Mouse (Mus musculus): ENCODE results near the gene Btaf1.
A peak's percentile ranks its signal among the peaks of the same experiment; 100 is the strongest.
"Not testable (repeated sequence)": the region's sequence is repeated elsewhere in the genome, so short reads cannot be mapped to it uniquely, and the experiment has no call there.

Btaf1 gene

GRCm38 (mm10) chr19:36922936-36923335 is 2.9 kb upstream of the Btaf1 start:
- peak; percentile 50 to 63 for DNase-seq

DNA sequence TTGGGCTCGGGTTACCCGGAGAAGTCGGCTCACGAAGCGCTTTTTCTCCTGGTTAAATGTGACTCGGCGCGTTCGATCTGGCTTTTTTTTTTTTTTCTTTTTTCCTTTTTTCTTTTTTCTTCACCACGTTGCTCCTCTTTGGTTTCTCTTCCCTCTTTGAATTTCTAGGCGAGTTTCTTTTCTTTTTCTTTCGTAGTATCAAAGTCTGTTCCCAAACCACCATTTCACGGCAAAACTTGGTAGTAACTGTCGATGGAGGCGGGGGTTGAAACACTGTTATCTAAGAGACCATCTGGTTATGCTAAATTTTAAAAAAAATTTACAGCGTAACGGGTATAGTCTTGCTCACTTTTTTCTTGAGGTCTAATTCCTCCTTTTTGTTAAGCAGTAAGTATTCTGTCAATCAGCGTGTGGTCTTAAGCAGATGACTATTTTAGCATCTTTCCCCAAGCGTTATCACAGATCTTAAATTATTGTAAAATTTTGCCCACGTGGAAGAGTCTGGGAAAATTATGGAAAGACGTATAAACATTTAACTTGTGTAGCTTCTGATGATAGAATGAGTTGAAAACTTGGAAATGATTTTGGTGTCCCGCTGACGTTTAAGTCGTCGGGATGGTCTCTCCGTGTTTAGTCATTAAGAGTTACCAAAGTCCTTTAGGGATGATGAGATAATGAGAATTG is 816 bp downstream of the Btaf1 start:
- DNase-seq: no peak

- DNase-seq: no peak
Measured at GRCm38 (mm10) chr19:36927800-36928361, 2.0 kb downstream of the Btaf1 start.

DNA sequence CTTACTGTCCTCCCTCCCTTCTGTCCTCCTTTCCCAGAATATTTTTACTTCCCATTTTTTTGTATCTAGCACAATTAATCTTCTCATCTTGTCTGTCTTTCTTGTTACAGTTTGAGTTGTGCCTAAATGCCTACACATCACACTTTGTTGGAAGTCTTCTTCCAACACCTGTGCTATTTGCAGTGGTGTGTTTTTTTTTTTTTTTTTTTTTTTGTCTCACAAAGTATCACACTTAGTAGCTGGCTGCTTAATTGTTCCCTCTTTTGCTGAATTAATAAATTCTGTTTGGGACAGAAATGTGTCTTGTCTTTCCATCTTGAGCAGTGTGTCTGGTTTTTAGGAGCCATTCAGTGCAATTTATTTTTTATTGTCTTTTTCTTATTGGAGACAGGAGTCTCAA is 3.9 kb downstream of the Btaf1 start:
- DNase-seq: no peak

DNA sequence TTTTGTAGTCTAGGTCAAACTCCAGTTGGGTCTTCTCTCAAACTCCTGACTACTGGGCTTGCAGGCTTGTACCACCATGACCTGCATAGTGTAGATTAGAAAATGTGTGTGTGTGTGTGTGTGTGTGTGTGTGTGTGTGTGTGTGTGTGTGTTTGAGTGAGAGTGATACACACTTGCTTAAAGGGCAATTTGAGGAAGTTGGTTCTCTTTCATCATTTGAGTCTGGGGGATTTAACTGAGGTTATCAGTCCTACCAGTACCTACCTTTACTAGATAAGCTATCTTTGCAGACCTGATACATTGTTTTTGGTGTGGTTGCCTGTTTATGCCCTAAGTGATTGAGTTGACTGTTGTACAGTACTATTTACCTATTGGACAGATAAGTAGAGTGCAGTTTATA is 6.2 kb downstream of the Btaf1 start:
- DNase-seq: no peak

- no peak for DNase-seq
Measured at GRCm38 (mm10) chr19:36932613-36933012, 6.7 kb downstream of the Btaf1 start.

DNA sequence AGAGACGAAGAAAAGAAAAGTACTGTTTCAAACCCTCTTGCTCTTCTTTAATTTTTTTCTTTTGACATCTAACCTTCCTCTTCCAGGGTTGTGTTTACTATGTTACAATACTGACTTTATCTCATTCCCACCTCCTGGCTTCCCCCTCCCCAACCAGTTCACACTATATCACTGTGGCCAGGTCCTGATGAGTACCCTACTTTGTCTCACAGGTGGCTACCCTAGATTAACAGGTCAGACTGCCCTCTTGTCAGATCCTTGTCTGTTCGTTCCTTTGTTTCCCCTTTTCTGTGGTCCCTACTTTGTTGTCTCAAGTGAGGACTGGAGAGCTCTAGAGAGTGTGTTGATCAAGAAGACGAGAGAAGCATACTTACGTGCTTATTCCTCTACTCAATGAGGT is 10.4 kb downstream of the Btaf1 start:
- no peak for DNase-seq

DNA sequence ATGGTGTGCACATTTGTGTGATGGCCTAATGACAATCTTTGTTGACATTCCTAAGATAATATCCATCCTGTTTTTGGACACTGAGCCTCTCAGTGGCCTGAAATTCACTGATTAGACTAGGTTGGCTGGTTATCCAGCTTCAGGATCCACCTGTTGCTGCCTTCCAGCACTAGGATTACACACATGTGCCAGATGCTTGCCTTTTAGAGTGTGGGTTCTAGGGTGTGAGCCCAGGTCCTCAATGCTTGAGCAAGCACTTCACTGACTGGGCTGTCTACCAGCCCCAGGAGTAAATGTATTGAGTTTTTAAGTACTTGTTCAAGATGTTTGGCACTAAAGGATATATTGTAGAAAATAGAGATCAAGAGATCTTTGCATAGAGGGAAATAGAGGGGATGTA is 12.1 kb downstream of the Btaf1 start:
- peak; percentile 56 to 72 for DNase-seq

DNA sequence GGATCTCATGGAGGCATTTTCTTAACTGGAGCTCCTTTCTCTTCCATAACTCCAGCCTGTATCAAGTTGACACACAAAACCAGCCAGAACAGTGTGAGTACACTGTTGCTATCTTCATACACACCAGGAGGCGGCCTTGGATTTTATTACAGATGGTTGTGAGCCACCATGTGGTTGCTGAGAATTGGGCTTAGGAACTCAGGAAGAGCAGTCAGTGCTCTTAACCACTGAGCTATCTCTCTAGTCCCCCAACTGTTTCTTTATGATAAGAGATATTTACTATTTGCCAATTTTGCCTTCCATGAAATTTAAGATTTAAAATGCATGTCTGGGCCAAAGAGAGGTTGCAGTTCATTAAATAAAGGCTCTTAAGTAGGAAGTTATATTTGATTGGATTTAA is 14.2 kb downstream of the Btaf1 start:
- DNase-seq: no peak

GRCm38 (mm10) chr19:36953637-36954206 is 27.8 kb downstream of the Btaf1 start:
- no peak for DNase-seq

- no peak for DNase-seq
Measured at GRCm38 (mm10) chr19:36958331-36958730, 32.5 kb downstream of the Btaf1 start.

- DNase-seq: no peak
Measured at GRCm38 (mm10) chr19:36961320-36961719, 35.4 kb downstream of the Btaf1 start.

GRCm38 (mm10) chr19:36962544-36963260 is 36.8 kb downstream of the Btaf1 start:
- not testable (repeated sequence) for DNase-seq

DNA sequence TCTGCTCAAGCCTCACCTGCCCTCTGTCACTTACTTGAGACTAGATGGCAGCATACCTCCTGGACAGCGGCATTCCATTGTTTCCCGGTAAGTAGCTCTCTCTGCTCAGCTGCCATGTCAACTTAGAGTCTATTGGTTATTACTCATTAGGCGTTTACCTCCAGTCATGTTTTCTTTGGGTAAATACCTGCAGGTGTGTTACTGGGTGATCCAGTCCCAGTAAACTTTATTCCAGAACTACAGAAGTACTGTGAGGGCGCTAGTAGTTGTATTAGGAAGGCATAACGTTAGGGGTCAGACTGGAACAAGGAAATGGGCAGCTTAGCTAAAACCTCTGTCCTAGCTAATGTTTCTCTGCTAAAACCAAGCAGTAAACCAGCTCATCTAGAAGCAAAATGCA is 78.7 kb downstream of the Btaf1 start:
- peak in 1 of 2 experiments; percentile 13 for DNase-seq

DNA sequence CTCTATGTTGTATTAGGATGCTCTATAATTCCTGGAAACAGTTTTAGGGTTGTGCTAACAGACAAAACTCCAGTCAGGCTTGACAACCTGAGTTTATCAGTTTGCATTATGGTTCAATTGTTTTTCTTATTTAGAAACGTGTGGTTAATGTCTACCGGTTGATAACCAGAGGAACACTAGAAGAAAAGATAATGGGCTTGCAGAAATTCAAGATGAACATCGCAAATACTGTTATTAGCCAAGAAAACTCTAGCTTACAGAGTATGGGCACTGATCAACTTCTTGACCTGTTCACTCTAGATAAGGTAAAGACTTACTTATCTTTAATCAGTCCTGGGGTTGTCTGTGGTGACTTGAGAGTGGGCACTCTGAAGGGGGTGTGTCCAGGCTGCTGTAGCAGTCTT is 84.0 kb downstream of the Btaf1 start:
- no peak for DNase-seq

DNA sequence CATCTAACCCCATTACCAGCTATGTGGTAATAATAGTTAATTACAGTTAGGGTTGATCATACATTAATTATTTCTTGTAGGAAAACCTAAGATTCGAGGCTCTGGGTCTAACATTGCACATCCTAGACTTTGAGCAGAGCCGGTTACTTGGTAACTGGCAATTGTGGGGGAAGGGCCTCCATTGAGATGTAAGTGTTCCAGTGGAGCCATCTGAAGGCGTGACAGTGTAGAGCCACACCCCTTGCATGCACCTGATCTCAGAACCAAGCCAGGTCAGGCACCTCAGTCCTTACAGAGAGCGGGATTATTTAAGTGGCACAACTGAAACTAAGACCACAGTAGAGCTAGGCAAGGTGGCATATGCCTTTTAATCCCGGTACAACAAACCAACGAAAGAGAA is 87.6 kb downstream of the Btaf1 start:
- DNase-seq: no peak

- no peak for DNase-seq
Measured at GRCm38 (mm10) chr19:37014173-37014939, 88.5 kb downstream of the Btaf1 start.

DNA sequence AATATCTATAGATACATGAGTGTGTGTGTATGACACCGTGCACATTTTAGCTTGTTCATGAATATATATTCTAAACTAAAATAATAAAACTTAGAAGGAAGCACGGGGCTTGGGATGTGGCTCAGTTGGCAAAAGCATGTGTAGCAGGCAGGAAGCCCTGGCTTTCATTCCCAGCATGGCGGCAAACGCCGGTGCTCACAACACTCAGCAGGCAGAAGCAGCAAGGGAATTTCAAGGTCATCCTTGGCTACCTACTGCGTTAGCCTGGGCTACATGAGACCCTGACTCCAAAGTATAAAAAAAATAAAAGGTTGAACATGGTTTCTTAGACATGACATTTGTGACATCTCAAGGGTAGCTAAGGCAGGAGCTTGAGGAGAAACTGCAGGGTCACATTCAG is 91.0 kb downstream of the Btaf1 start:
- no peak for DNase-seq

DNA sequence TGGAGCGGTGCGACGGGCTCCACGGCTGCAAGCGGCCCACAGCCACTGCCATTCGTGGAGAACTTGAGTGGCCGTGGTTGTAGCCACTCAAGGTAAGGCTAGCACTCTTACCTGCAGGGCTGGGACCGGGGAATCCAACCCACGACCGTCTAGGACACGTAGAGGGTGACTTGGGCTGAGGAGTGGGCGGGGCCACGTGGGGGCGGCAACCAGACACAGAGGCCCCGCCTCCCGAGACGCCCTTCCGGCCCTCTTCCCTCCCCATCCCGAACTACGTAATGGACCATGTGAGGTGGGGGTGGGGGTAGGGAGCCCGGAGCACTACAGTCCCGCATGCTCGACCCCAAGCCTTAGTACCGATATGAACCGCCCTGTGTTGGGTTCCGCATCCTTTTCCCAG is 92.5 kb downstream of the Btaf1 start:
- peak; percentile 65 to 76 for DNase-seq

DNA sequence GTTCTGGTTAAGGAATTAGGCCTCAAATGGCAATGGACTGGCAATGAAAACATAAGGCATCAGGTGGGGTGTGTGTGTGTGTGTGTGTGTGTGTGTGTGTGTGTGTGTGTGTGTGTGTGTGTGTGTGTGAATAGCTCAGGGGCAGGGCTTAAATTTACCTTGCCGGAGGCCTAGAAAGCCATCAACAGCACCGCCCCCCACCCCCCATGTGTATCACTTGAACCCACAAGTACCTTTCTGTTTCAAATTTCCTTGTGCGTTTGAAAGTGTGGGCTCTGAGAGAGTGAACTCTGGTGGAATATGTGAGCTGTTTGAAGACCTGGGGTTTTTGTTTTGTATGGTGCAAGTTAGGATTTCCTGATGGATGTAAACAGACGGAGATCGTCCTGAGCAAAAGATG is 93.1 kb downstream of the Btaf1 start:
- no peak for DNase-seq

GRCm38 (mm10) chr19:37020531-37020930 is 94.7 kb downstream of the Btaf1 start:
- no peak for DNase-seq

GRCm38 (mm10) chr19:37020951-37021350 is 95.1 kb downstream of the Btaf1 start:
- no peak for DNase-seq

DNA sequence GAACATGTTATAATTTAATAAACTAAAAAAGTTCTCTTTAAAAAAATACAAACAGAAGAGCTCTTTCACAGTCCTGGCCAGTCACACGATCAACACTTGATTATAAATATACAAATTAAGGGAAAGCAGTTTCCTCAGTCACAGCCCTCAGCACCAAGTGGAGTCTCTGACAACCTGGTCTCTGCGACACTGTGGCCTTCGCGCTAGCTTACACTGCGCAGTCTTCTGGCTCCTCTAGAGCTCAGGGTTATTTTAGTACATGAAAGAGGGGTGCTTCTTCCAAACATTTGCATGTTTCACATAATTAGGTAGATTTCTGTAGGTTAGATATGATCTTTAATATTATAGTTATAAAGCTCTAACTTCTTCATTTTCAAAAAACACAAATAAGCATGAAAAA is 96.3 kb downstream of the Btaf1 start:
- no peak for DNase-seq

Data from lung, adult 18-20 months (tissue).